Mouse (Mus musculus): ENCODE measurements around the gene Cxcl2. TPM values are rescaled to one million over a fixed set of nuclear protein-coding genes. Genes with fewer than 3 reads are reported as not detected.

Gene Cxcl2
- polyA plus RNA-seq, 1 experiment from 2014 or later, result 0.28 TPM

DNA sequence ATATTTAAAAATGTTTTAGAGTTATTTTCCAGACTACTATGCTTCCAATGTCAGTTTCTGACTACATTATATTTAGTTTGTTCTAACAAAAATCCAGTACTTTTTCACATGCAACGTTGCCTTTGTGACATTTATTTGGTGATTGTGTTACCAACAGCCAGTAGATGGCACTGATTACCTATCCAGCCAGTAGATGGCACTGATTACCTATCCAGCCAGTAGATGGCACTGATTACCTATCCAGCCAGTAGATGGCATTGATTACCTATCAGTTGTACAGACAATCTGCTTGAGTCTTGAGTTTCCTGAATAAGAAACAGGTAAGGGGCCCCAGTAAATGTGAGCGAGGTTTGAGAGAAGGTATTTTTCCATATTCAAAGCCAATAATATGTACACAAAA, 47.8 kb downstream of the Cxcl2 start:
- Histone ChIP-seq H3K9me3 (no peaks in the 10 kb centered on the region), H3K9ac (no peak overlapping the region), H3K27me3 (no peaks in the 10 kb centered on the region), H3K4me1 (no peaks in the 10 kb centered on the region), H3K4me2 (replicated peaks) (no peak overlapping the region), H3K27ac (no peak overlapping the region), H3K36me3 (peaks cover 8% of the 10 kb centered on the region; the same call in 1 of the 2 replicates), H3K4me3 (no peak overlapping the region)
- ATAC-seq (ENCODE audit: low FRiP score, low read depth), result no peak
- 30% methylated on average over 2 of the region's 2 CpGs for WGBS

DNA sequence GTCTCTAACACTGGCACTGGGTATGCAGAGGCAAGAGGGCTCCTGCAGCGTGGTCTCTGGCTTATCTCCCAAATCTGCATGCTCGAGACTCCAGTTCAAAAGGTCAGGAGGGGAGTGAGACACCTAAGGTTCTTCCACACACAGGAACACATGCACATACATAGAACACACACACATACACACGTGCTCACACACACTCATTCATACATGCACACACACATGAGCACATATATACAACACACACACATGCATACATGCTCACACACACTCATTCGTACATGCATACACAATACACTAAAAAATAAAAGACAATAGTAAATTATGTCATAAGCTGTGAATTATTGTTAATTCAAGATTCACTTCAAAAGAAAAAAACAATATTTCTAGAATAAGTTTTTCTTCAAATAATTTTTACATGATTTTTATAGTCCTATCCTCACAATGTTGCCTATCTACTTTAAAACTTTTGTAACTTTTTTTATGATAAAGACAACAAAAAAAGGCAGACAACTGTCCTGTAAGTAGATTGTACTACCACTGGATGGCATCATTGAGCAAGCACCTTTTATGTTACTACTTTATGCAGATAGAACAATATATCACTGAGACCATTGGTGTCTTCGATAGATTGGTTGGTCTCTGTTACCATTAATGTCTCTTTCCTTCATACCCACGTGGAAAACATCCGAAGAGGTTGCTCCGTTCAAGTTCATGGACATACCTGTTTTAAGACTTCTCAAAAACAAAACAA, 49.2 kb downstream of the Cxcl2 start:
- H3K27me3 ChIP-seq, result no peaks in the 10 kb centered on the region
- H3K9me3 ChIP-seq, result no peaks in the 10 kb centered on the region
- H3K36me3 ChIP-seq, result peaks cover 8% of the 10 kb centered on the region; the same call in 1 of the 2 replicates
- H3K4me2 ChIP-seq (replicated peaks), result no peak overlapping the region
- no peak overlapping the region for H3K27ac ChIP-seq
- H3K9ac ChIP-seq, result no peak overlapping the region
- ATAC-seq (ENCODE audit: low FRiP score, low read depth), result no peak
- 86% methylated on average over 8 of the region's 8 CpGs for WGBS
- no peak overlapping the region for H3K4me3 ChIP-seq
- H3K4me1 ChIP-seq, result no peaks in the 10 kb centered on the region

Other genes starting within 250 kb of the Cxcl2 start
- 0.51 and 0.71 TPM in 2 replicates for gene Cxcl5, start 144.5 kb upstream of the Cxcl2 start, polyA plus RNA-seq (2015; fragmentation: Nextera tagmentation; extraction: Ambion mirVana)
- gene Ppbp, start 135.4 kb upstream of the Cxcl2 start, polyA plus RNA-seq (2015; fragmentation: Nextera tagmentation; extraction: Ambion mirVana), result 4.1 and 6.6 TPM in 2 replicates
- 46.5 and 56.5 TPM in 2 replicates for gene Pf4, start 131.4 kb upstream of the Cxcl2 start, polyA plus RNA-seq (2015; fragmentation: Nextera tagmentation; extraction: Ambion mirVana)
- 0.26 and 0.52 TPM in 2 replicates for gene Cxcl3, start 117.8 kb upstream of the Cxcl2 start, polyA plus RNA-seq (2015; fragmentation: Nextera tagmentation; extraction: Ambion mirVana)
- 0.06 and 0.26 TPM in 2 replicates for gene Cxcl15, start 109.3 kb upstream of the Cxcl2 start, polyA plus RNA-seq (2015; fragmentation: Nextera tagmentation; extraction: Ambion mirVana)
- gene Cxcl1, start 12.6 kb upstream of the Cxcl2 start, polyA plus RNA-seq (2015; fragmentation: Nextera tagmentation; extraction: Ambion mirVana), result 1.1 and 1.4 TPM in 2 replicates
- 59.5 and 62.3 TPM in 2 replicates for gene Mthfd2l, start 27.2 kb downstream of the Cxcl2 start, polyA plus RNA-seq (2015; fragmentation: Nextera tagmentation; extraction: Ambion mirVana)
- 0.10 and 0.29 TPM in 2 replicates for gene Epgn, start 123.6 kb downstream of the Cxcl2 start, polyA plus RNA-seq (2015; fragmentation: Nextera tagmentation; extraction: Ambion mirVana)
- gene Ereg, start 170.8 kb downstream of the Cxcl2 start, polyA plus RNA-seq (2015; fragmentation: Nextera tagmentation; extraction: Ambion mirVana), result not detected in 2 replicates
- 0.15 TPM in 1 of 2 replicates, not detected in the other for gene Areg, start 235.7 kb downstream of the Cxcl2 start, polyA plus RNA-seq (2015; fragmentation: Nextera tagmentation; extraction: Ambion mirVana)